Mouse (Mus musculus): ENCODE results near the gene Eng.

Gene Eng

DNA sequence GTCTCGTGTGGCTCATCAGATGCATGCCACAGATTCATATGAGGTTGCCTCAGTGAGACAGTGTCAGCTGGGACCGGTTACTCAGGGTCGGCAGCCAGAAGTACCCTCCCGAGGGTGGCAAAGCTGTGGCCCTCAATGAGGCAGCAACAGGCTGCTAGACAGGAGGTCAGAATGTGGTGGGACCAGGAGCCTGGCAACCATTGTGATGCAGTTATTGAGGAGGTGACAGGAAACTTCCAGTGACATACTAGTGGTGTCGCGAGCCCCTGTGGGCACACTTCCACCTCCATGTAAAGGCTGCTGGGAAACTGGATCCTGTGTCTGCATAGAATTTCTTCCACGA, 24.9 kb upstream of the Eng start, which contains the start of gene Ak1:
Gene Ak1 (plus strand): TSS at position 242 of the 343 bp plus-strand sequence.
- no peak for DNase-seq (ENCODE audit: low spot score)

DNA sequence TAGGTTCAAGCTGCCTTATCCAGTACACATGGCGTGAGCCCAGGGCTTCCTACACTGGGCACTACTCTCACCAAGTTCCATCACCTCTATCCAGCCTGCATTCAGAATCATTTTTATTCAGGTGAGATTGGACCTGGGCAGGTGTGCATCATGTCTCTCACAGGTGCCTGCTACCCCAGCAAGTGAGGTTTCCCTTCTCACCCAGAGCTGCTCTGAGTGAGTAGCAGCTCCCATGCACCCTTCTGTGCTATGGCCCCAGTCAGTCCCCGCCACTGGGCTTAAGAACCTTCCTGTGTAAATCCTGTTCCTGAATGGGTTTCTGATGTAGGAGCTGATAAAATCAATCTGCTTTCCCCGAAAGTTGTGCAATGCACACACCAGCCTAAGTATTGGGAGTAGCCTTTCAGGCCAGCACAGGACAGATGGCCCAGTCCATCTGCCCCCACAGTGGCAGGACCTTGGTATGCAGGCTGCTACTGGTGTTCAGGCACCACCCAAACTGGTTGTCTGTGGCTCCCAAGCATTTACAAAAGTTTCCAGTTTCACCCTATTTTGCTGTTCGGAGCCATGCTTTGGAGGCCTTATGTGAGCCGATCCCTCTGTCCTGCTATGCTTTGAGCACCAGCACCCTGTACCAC, 22.2 kb upstream of the Eng start:
- no peak for DNase-seq (ENCODE audit: low spot score)

DNA sequence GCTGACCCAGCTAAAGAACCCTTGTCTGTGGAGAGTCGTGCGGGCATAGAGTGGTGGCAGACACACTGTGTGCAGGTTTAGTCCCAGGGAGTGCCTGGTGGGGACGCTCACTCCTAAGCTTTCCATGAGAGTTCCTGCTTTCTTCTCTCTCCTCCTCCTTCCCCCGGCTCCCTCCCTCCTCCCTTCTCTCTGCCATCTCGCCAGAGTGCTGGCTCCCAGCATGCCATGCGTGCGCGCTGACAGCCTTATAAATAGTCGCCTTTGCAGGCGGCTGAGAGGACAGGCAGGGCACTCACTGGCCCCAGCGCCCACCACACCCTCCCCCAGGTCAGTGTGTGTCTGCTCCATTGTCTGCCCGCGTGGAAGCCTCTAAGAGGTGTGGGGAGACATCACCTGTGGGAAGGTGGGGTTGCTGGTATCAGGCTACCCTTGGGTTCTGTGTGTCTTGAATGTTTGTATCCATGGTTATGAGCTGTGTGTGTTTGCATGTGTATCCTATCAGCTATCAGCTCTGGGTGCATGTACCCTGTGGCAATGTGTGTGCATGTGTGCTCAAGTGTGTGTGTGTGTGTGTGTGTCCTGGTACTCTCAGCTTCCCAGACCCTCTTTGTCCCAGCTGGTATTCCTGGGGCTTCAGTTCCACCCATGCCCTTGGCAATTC, 21.1 kb upstream of the Eng start:
- DNase-seq (ENCODE audit: low spot score) = no peak

DNA sequence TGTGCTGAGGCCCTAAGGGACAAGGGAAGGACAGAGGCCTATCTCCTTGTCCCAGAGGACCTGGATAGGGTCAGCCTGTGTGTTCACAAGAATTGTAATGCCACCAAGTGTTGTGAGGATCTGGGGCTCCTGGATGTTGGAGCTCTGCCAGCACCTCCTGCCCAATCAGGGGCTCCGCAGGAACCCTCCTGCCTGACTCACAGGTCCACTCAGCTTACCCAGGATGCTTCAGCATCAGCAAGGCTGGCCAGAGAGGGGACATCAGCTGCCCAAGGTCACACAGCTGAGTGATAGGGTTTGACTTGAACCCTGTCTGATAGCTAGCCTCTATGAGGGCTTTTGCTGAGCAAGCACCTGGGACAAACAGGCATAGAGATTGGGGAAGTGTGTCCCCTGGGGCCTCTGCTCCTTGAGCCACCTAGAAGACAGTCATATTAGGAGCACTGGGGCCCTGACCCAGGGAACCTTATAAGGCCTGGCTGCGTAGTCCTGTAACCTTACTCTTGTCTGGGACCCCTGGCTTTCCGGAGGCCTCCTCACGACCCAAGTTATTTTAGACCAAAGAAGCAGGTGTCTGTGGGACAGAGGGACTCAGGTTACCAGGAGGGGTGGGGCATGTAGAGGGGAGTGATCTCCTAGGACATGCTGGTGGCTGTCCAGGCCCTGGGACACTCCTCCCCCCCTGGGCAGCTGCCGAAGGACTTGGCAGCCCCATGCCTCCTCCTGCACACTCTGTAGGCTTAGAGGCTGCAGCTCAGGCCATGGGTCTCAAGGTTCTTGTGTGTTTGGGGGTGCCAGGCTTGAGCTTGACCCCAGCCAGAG, 20.3 kb upstream of the Eng start:
- DNase-seq (ENCODE audit: low spot score) = peak; percentile 63

DNA sequence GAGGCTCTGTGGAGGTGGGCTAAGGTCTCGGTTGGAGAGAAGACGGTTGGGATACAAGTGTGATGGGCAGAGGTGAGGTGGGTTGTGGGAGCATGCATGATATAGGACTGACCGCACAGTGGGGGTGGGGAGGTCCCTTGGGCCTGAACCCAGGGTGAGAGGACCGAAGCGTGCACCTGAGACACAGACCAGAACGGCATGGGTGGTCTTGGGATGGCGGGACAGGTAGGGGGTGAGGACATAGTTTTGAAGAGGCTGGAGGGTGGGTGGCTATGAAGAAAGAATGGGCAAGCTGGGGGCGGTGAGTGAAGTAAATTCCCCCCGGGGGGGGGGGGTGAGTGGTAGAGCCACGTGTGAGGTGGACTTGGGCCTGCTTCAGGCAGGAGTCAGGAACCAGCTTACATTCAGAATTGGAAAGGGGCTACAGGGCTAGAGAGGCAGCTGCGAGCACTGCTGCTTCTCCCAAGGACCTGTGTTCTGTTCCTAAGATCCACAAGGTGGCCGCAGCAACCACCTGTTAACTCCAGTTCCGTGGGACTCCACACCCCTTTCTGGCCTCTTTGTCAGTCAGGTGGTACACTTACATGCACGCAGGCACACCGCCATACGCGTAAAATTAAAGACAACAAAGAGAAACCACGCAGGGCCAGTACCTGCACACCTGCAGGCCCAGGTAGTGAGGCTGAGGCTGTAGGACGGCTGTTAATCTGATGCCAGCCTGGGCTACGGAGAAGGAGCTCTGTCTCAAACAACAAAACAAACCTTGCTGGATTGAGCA, 18.9 kb upstream of the Eng start:
- DNase-seq (ENCODE audit: low spot score) = no peak

DNA sequence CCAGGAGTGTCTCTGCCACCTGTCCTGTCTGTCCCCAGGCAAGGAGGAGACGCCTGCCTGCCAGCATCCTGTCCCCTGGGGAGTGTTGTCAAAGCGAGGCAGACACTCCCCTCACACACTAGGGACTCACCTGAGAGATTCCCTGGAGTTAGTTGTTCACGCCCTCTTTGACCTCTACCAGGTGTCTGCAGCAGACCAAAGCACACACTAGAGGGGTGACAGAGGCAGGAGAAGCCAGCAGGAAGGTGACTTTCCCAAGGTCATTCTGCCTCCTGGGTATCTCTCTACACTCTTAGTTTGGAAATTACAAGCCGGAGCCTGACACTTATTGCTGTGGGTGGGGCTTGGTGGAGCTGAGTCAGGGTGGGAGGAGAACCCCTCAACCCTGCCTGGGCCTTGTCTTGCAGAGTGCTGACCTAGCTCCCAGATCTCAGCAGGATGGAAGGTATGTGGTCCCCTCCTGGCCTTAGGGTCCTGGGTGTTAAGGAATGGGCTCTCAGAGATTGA, 18.3 kb upstream of the Eng start:
- no peak for DNase-seq (ENCODE audit: low spot score)

DNA sequence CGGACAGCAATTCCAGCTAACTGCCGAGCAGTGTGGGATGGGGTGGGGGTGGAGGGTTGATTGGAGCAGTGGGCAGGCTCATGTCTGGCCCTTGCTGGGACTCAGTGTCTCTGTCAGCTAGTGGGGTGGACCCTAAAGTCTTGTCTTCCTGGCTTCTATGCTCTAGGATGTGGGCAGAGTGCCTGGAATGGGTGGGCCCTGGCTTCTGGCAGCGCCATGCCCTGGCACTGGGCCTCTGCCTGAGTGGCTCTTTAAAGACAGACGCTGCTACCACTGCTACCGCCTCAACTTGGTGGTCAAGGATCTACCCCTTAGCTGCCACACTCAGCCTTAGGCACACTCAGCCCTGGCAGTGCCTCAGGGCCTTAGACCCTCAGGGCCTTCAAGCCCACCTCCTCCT, 17.7 kb upstream of the Eng start:
- peak; percentile 77 for DNase-seq (ENCODE audit: low spot score)

DNA sequence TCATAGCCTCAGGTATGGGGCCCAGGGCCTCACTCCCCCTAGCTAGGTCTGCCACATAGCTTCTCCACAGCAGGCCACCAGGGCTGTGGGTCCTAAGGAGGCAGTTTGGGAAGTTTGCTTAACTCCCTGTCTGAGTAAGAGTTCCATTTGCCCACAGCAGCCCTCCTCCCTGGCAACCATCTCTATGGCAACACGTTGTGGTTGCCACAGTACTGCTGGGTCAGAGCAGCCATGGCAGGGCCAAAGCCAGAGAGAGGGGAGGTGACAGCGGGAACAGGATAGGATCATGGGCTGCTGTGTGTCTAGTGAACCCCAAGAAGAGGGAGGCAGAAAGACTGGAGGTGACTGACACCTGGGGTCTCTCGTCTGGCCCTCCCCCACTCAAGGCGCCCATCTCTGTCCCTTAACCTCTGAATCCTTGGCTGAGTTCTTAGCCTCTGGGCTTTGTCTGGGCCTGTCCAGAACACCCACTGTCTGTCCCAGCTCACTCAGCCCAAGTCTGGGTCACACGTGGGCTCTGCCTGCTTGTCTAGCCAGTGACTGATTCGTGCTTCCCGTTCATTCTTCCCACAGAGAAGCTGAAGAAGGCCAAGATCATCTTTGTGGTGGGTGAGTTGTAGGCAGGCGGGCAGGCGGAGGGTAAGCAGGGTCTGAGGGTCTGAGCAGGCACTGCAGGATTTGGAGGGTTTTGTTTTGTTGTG, 17.0 kb upstream of the Eng start:
- DNase-seq (ENCODE audit: low spot score) = peak; percentile 93

DNA sequence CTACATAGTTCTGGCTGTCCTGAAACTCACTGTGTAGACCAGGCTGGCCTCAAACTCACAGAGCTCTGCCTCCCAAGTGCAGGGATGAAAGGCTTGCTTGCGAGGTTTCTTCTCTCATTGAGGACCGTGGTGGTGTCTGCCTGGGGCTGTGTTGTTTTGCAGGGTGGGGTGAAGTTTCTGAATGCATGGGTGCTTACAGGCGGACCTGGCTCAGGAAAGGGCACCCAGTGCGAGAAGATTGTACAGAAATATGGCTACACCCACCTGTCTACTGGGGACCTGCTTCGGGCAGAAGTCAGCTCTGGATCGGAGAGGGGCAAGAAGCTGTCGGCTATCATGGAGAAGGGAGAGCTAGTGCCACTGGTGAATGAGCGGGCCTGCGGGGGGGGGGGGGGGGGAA, 16.4 kb upstream of the Eng start:
- no peak for DNase-seq (ENCODE audit: low spot score)

DNA sequence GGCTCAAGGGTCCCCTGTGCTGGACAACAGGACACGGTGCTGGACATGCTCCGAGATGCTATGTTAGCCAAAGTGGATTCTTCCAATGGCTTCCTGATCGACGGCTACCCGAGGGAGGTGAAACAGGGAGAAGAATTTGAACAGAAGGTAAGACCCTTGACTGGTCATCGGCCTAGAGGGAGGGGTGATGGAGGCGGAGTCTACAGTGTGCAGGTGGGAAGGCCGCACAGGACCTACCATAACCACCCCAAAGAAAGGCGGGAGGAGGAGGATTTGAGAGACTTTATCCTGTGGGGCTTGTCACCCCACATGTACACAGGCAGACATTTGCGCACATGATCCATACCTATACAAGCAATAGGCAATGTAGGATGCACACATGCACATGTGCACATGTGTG, 15.3 kb upstream of the Eng start:
- DNase-seq (ENCODE audit: low spot score) = no peak

DNA sequence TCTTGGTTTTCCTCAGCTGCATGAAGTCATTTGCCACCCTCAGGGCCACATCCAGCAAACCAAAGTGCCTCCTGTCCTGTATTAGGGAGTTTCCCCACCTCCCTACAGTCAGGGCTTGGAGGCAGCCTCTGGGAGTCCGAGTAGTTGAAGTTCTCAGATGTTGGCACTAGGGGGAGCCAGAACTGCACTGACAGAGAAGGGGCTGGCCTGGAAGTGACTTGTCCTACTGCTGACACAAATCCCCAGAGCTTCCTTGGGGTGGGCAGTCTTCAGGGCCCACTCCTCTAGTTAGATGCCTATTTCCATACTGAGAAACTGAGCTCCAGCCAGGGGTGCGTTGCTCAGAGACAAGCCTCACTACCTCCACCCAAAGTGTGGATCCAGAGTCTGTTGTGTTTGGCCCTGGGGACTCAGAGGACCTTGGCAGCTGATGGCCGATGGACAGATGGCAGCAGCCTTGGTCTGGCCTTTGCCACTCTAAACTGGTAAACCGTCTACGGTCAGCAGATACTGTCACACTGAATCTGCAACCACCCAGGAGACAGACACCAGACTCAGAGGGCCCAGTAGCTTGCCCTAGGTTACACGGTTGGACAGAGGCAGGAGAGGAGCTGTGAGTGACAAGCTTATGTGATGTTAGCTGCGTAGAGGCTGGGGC, 14.5 kb upstream of the Eng start:
- DNase-seq (ENCODE audit: low spot score) = peak; percentile 95

DNA sequence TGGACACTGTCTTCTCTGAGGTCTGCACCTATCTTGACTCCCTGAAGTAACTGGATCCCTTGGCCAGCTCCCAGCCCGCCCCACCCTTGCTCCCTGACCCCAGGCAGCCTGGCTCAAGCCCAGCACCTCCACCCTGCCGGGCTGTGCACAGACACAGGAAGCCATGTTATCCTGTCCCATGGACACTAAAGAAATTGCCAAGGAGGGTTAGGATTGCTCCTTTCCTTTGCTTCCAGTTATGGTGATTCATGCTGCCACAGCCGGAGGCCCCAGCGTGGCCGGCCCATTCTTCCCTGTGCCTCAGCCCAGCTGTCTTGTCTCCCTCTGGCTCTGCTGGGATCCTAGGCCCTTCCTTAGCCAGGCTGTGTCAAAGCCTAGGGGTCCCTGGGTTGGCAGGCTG, 12.7 kb upstream of the Eng start:
- peak; percentile 39 for DNase-seq (ENCODE audit: low spot score)

DNA sequence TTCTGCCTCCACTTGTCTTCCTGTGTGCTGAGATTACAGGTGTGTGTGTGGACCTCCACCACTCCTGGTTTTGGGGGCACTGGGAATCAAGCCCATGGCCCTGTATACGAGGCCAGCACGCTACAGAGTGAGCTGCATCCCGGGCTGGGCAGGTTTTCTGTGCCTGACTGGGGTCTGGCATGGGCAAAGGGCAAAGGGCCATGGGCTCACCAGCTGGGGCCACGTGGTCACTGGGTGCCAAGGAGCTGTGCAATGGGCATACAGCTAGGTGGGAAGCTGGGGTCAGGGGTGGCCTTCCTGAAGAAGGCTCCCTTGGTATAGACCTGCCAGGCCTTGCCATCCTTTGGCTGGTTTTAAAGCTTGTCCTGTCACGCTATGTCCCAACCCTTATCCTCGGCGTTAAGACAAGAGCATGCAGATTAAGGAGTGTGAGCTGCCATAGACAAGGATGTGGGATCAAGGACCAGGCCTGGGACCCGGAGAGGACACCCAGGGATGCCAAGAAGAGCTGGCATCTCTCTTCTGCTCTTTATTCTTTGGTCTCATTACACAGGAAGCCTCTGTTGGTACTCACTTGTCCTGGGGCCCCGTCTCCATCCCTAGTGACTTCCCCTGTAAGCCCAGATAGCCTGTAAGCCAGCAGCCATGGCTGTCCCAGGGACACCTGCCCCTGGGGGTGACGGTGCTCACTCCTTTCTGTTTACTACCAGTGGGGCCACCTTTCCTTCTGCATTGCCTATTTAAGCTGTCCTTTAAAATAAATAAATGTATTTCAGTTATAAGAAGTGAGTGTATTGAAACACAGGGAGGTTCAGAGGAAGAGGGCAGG, 11.9 kb upstream of the Eng start:
- no peak for DNase-seq (ENCODE audit: low spot score)

DNA sequence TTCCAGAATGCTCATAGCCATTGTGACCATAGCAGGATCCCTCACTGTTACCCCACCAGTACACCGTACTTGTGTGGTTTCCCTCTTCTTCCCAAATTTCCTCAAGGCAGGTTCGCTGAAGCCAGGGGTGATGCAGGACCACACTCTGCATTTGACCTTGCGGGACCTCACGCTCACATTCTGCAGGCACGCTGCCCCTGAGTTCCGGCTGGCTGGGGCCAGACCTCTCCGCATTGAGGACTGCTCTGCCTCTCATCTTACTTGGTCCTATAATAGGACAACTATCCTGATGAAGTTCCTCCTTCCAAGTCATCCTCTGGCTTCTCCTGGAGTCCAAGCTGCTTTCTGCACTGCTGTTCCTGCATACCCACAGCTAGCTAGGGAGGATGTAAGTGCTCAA, 9.8 kb upstream of the Eng start:
- DNase-seq (ENCODE audit: low spot score) = no peak

DNA sequence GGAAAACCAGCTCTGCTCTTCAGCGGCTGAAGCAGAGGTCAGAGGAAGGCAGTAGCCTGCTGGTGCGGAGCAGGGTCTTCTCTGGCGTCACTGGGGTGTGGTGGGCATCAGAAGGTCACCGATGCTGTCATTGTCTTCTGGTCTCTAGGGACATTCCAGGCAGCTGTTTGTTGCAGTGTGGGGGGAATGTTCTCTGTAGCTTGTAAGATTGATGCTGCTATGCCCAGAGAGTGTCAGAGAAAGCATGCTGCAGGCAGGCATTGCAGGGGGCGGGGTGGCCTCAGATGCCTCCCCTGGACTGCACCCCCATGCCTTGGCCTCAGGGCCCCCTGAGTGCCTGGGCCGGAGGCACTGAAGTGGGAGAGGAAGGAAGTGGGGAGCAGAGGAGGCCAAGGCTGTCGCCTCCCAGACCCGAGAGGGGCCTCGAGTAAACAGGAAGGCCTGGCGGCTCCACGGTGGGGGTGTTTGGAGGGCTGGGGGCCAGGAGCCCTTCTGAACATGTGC, 8.6 kb upstream of the Eng start:
- no peak for DNase-seq (ENCODE audit: low spot score)

DNA sequence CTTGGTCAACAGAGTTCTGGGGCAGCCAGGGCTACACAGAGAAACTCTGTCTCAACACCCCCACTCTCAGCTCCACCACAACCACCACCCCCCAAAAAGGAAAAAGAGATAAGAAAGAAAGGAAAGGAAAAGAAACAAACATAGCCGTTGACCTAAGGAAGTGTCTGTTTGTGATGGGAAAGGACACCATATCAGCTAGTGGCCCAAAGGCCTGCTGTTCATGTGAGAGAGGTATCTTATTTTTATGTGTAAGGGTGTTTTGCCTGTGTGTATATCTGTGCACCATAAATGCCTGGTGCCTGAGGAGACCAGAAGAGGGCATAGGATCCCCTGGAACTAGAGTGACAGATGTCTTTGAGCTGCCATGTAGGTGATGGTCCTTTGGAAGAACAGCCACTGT, 6.8 kb upstream of the Eng start:
- no peak for DNase-seq (ENCODE audit: low spot score)

DNA sequence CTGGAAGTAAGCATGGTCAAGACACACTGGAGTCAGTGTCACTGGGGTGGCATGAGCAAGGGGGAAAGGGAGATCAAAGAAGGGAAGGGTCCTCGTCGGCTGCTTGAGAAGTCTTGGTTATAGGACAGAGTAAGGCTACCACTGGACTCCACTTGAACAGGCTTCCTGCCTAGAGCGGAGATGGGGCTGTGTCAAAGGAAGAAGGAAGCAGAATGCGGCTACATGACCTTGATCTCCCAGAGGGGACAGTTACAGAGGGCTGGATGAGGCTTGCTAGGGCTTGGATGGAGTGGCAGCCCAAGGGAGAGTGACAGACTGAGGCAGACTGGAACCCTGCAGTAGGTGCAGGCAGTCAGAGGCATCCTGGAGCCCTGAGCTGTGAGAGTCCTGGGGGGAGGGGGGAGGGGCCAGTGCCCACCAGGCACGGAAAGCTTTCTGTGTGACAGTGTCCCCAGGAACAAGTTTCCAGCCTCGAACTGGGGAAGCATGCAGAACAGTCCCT, 5.8 kb upstream of the Eng start:
- no peak for DNase-seq (ENCODE audit: low spot score)

DNA sequence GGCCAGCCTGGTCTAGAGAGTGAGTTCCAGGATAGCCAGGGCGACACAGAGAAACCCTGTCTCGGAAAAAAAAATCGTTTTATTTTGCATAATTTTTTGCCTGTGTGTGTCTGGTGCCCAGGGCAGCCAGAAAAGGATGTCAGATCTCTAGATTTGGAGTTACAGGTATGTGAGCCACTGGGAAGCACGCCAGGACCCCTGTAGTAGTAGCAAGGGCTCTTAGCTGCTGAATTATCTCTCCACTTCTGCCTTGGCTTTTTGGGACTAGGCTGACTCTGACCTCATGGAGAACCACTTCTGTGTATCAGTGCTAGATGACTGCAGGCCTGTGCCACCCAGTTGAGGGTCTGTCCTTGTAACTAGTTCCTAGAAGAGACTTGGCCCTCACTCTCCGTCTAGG, 4.6 kb upstream of the Eng start:
- no peak for DNase-seq (ENCODE audit: low spot score)

DNA sequence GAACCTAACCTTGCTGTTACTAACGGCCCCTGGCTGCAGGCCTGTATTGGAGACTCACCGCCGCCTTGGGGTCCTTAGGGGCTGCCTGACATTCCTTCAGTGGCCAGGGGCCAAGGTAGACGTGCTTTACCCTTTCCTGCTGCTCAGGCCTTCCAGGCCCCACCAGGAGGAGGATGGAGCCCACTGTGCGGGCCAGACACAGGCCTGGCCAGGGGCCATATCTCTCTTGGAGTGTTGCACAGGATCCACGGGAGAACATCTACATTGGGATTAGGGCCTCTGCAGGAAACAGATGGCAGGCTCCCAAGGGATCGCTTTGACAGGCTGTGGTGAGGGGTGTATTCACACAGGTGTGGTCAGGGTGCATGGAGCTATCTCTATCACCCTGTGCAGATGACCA, 3.6 kb upstream of the Eng start:
- no peak for DNase-seq (ENCODE audit: low spot score)

DNA sequence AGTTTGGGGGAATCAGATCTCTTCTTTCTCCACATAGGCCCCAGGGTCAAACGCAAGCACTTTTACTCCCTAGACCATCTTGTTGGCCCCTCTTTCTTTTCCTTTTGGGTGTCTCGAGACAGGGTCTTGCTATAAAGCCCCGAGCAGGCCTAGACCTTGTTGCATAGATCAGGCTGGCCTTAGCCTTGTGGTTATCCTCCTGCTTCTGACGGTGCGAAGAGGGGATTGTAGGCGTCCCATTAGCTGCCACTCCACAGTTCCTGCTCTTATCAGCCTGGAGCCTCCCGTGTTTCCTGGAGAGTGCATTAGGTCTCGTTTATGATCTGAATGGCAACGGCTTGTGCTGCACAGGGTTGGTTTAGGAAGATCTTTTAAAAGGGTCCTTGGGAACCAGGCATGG, 2.3 kb upstream of the Eng start:
- DNase-seq (ENCODE audit: low spot score) = no peak

Data from adipocyte (in vitro differentiated cells).